29 mouse cellular contexts compared by ENCODE assay signal in the genomic region with DNA sequence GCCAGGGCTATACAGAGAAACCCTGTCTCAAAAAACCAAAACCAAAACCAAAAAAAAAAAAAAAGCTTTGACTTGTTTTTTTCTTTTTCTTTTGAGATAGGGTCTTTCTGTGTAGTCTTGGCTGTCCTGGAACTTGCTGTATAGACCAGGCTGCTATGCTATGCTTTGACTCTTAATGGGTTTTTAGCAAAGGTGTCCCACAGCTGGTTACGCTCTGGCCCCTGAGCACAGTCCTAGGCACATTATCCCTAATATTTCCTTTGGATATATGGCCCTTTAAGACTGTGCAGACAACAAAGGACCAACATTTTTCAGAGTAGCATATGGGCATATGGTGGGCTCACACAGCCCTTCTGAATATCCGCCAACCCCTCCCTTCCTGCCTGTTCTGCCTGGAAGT. TPM values are rescaled to one million over a fixed set of nuclear protein-coding genes. Genes with fewer than 3 reads are reported as not detected.
DNase-seq lines count a peak whose midpoint lies in the region; ATAC-seq lines count a peak whose summit lies in the region.
"Had no signal": no experiment of that assay in that cellular context is flagged by ENCODE, and none has a peak within 500 bp of the region (broad histone marks: within the 10 kb centered on the region; RNA-seq: fewer than 3 reads in every experiment).

No protein-coding gene starts in this region.

- H3K27ac ChIP-seq in midbrain, embryonic 11.5 days (ENCODE audit: low read depth, low read length), result no peak overlapping the region
- no peak overlapping the region for H3K27ac ChIP-seq in midbrain, embryonic 15.5 days
- peak overlapping the region; percentile 61 for H3K27ac ChIP-seq in brown adipose tissue, adult 24 weeks (replicated peaks; ENCODE audit: low read depth, low read length)
- H3K27ac ChIP-seq: embryonic facial prominence, embryonic 10.5 days; embryonic facial prominence, embryonic 13.5 days; heart, embryonic 10.5 days; hindbrain, embryonic 10.5 days; hindbrain, embryonic 13.5 days had no signal

- no peaks in the 10 kb centered on the region for H3K27me3 ChIP-seq in midbrain, embryonic 11.5 days (ENCODE audit: control insufficient read depth, insufficient read depth, low read length)
- no peaks in the 10 kb centered on the region for H3K27me3 ChIP-seq in midbrain, embryonic 15.5 days (replicated peaks)
- H3K27me3 ChIP-seq: embryonic facial prominence, embryonic 13.5 days; forebrain, embryonic 13.5 days had no signal

- no peak overlapping the region for H3K9ac ChIP-seq in midbrain, embryonic 11.5 days (ENCODE audit: low read length)
- H3K9ac ChIP-seq in midbrain, embryonic 15.5 days, result no peak overlapping the region
- H3K9ac ChIP-seq: embryonic facial prominence, embryonic 13.5 days; forebrain, embryonic 13.5 days; forebrain, postnatal 0 days; hindbrain, embryonic 13.5 days had no signal

- ATAC-seq in midbrain, embryonic 11.5 days (ENCODE audit: low FRiP score), result no peak
- ATAC-seq in midbrain, embryonic 15.5 days (replicated peaks), result no peak
- ATAC-seq: forebrain, embryonic 13.5 days; forebrain, postnatal 0 days; hindbrain, embryonic 16.5 days; inflammation-experienced regulatory T-cells, adult 6 months; intestine, embryonic 16.5 days had no signal

- 89% methylated on average over 2 of the region's 2 CpGs for WGBS in midbrain, embryonic 11.5 days
- 96% methylated on average over 2 of the region's 2 CpGs for WGBS in midbrain, embryonic 15.5 days

- H3K4me3 ChIP-seq in midbrain, embryonic 11.5 days (ENCODE audit: low read depth, low read length), result no peak overlapping the region
- no peak overlapping the region for H3K4me3 ChIP-seq in midbrain, embryonic 15.5 days
- H3K4me3 ChIP-seq in brown adipose tissue, adult 24 weeks (ENCODE audit: insufficient read depth, low read depth, low read length), result no peak overlapping the region
- H3K4me3 ChIP-seq: embryonic facial prominence, embryonic 10.5 days; embryonic facial prominence, embryonic 13.5 days; erythroblast, embryonic 14.5 days; forebrain, embryonic 13.5 days; heart, embryonic 10.5 days; hindbrain, embryonic 10.5 days; hindbrain, embryonic 13.5 days had no signal

- H3K4me2 ChIP-seq in midbrain, embryonic 11.5 days, result no peak overlapping the region
- H3K4me2 ChIP-seq in midbrain, embryonic 15.5 days, result no peak overlapping the region
- H3K4me2 ChIP-seq: embryonic facial prominence, embryonic 13.5 days; forebrain, embryonic 13.5 days; hindbrain, embryonic 13.5 days had no signal

- no peaks in the 10 kb centered on the region for H3K9me3 ChIP-seq in midbrain, embryonic 11.5 days (ENCODE audit: control insufficient read depth, low read length)
- no peaks in the 10 kb centered on the region for H3K9me3 ChIP-seq in midbrain, embryonic 15.5 days
- H3K9me3 ChIP-seq: embryonic facial prominence, embryonic 10.5 days; embryonic facial prominence, embryonic 13.5 days; forebrain, embryonic 13.5 days; heart, embryonic 10.5 days; hindbrain, embryonic 10.5 days; hindbrain, embryonic 13.5 days had no signal

- DNase-seq in heart, adult 11 months, result peak; percentile 80
- no peak for DNase-seq in heart, postnatal 14 days
- peak; percentile 73 for DNase-seq in midbrain, embryonic 11.5 days (ENCODE audit: low spot score, missing footprints)
- no peak for DNase-seq in cerebellum, postnatal 36 days
- DNase-seq: adrenal gland, adult 8-10 months; adrenal gland, postnatal 25 days; cerebellum, adult 11 months; cerebellum, adult 2 months; cerebellum, adult 9-11 months; cerebellum, postnatal 25 days; embryo, embryonic 11 days; forebrain, postnatal 0 days; gastrocnemius, postnatal 14 days; heart, adult 18-20 months; heart, postnatal 36 days; kidney, adult 18-20 months had no signal

- intact Hi-C loops in heart, postnatal 14 days (cut with DNase I), result loop anchor here (2.0 kb wide), 1 partner anchor 60 kb away; no protein-coding TSS in a partner anchor

- no peaks in the 10 kb centered on the region for H3K36me3 ChIP-seq in midbrain, embryonic 11.5 days (ENCODE audit: control insufficient read depth, insufficient read depth, low read length)
- no peaks in the 10 kb centered on the region for H3K36me3 ChIP-seq in midbrain, embryonic 15.5 days (replicated peaks)
- H3K36me3 ChIP-seq: embryonic facial prominence, embryonic 10.5 days; embryonic facial prominence, embryonic 13.5 days; heart, embryonic 10.5 days; hindbrain, embryonic 10.5 days; hindbrain, embryonic 13.5 days had no signal

- peaks cover 14% of the 10 kb centered on the region for H3K4me1 ChIP-seq in midbrain, embryonic 11.5 days (ENCODE audit: control insufficient read depth, insufficient read depth, low read length)
- H3K4me1 ChIP-seq in midbrain, embryonic 15.5 days, result peaks cover 22% of the 10 kb centered on the region
- peaks cover 11% of the 10 kb centered on the region for H3K4me1 ChIP-seq in brown adipose tissue, adult 24 weeks (ENCODE audit: control insufficient read depth, insufficient read depth, insufficient read length, low read length)

RNA-seq across cellular contexts. Expression of a gene that starts 11.3 kb away (rescaled TPM):
- total RNA-seq in heart, postnatal 14 days (2021), result 100 to 1,000 TPM; 173 to 180 TPM
- polyA plus RNA-seq in midbrain, embryonic 11.5 days (2014; fragmentation: Nextera tagmentation; extraction: Ambion mirVana), result 19.8 and 21.5 TPM in 2 replicates
- 15.1 and 17.5 TPM in 2 replicates for polyA plus RNA-seq in midbrain, embryonic 15.5 days (2015; fragmentation: Nextera tagmentation; extraction: Ambion mirVana)
- 31.7 and 54.7 TPM in 2 replicates for polyA plus RNA-seq in brown adipose tissue, adult 24 weeks (2012; ENCODE audit: insufficient read depth, insufficient read length, missing spikeins)
- polyA plus RNA-seq: erythroblast, embryonic 14.5 days had no signal

RNA-seq across cellular contexts. Expression of a gene that starts 11.9 kb away (rescaled TPM):
- 1 to 10 TPM; 1.3 to 1.4 TPM for total RNA-seq in heart, postnatal 14 days (2021)
- polyA plus RNA-seq in midbrain, embryonic 11.5 days (2014; fragmentation: Nextera tagmentation; extraction: Ambion mirVana), result 0.68 and 1.0 TPM in 2 replicates
- 0.79 and 0.88 TPM in 2 replicates for polyA plus RNA-seq in midbrain, embryonic 15.5 days (2015; fragmentation: Nextera tagmentation; extraction: Ambion mirVana)
- 0.95 TPM in 1 of 2 replicates, not detected in the other for polyA plus RNA-seq in brown adipose tissue, adult 24 weeks (2012; ENCODE audit: insufficient read depth, insufficient read length, missing spikeins)
- total RNA-seq: forebrain, postnatal 0 days; MEL had no signal
- polyA plus RNA-seq: erythroblast, embryonic 14.5 days had no signal

RNA-seq across cellular contexts. Expression of a gene that starts 40.2 kb away (rescaled TPM):
- total RNA-seq in heart, postnatal 14 days (2021), result 1 to 10 TPM; 3.8 to 4.1 TPM
- 9.7 and 11.2 TPM in 2 replicates for polyA plus RNA-seq in midbrain, embryonic 11.5 days (2014; fragmentation: Nextera tagmentation; extraction: Ambion mirVana)
- polyA plus RNA-seq in midbrain, embryonic 15.5 days (2015; fragmentation: Nextera tagmentation; extraction: Ambion mirVana), result 9.6 and 10.4 TPM in 2 replicates
- polyA plus RNA-seq in brown adipose tissue, adult 24 weeks (2012; ENCODE audit: insufficient read depth, insufficient read length, missing spikeins), result 4.6 and 5.1 TPM in 2 replicates

RNA-seq across cellular contexts. Expression of a gene that starts 49.9 kb away (rescaled TPM):
- total RNA-seq in heart, postnatal 14 days (2021), result 100 to 1,000 TPM; 425 to 428 TPM
- 515 and 561 TPM in 2 replicates for polyA plus RNA-seq in midbrain, embryonic 11.5 days (2014; fragmentation: Nextera tagmentation; extraction: Ambion mirVana)
- polyA plus RNA-seq in midbrain, embryonic 15.5 days (2015; fragmentation: Nextera tagmentation; extraction: Ambion mirVana), result 370 and 394 TPM in 2 replicates
- 337 and 404 TPM in 2 replicates for polyA plus RNA-seq in brown adipose tissue, adult 24 weeks (2012; ENCODE audit: insufficient read depth, insufficient read length, missing spikeins)

RNA-seq across cellular contexts. Expression of a gene that starts 49.9 kb away (rescaled TPM):
- 1 to 10 TPM; 8.2 to 8.3 TPM for total RNA-seq in heart, postnatal 14 days (2021)
- 22.1 and 23.1 TPM in 2 replicates for polyA plus RNA-seq in midbrain, embryonic 11.5 days (2014; fragmentation: Nextera tagmentation; extraction: Ambion mirVana)
- 17.0 and 17.3 TPM in 2 replicates for polyA plus RNA-seq in midbrain, embryonic 15.5 days (2015; fragmentation: Nextera tagmentation; extraction: Ambion mirVana)
- polyA plus RNA-seq in brown adipose tissue, adult 24 weeks (2012; ENCODE audit: insufficient read depth, insufficient read length, missing spikeins), result 3.4 and 13.9 TPM in 2 replicates

Comparison
In these comparisons a context has a peak if more than half of its experiments do, and no peak if none do; other contexts are left out.
1. DNase-seq: peak in heart, adult 11 months (single experiment) and midbrain, embryonic 11.5 days (single experiment); none in heart, postnatal 14 days (0 of 2) and cerebellum, postnatal 36 days (0 of 2).